Mouse (Mus musculus) ES-Bruce4 (cell line): ENCODE data around the gene Adora2a. TPM values are rescaled to one million over a fixed set of nuclear protein-coding genes. Genes with fewer than 3 reads are reported as not detected.
"Not testable (repeated sequence)": the region's sequence is repeated elsewhere in the genome, so short reads cannot be mapped to it uniquely, and the experiment has no call there.

Experiments
- H3K27ac ChIP-seq: 2 replicates; pipeline ENCODE4 v1.5.1; 2012; ENCODE audit warnings: low read length, inconsistent platforms; ENCODE audit not compliant: insufficient read depth
- H3K27me3 ChIP-seq: 2 replicates; pipeline ENCODE4 v1.6.1; 2012; ENCODE audit warnings: mild to moderate bottlenecking, low read length, inconsistent platforms; ENCODE audit not compliant: control insufficient read depth, poor library complexity, insufficient read depth, severe bottlenecking
- H3K36me3 ChIP-seq: 2 replicates; pipeline ENCODE4 v1.6.1; 2012; ENCODE audit warnings: inconsistent platforms, mild to moderate bottlenecking, low read length, moderate library complexity; ENCODE audit not compliant: control insufficient read depth, poor library complexity, insufficient read depth, severe bottlenecking
- H3K4me1 ChIP-seq: one replicate; pipeline ENCODE4 v1.8.1; 2011; ENCODE audit warnings: low read length; ENCODE audit not compliant: control insufficient read depth, insufficient read depth
- H3K4me3 ChIP-seq: 2 replicates; pipeline ENCODE4 v1.5.1; 2011; ENCODE audit warnings: low read depth, mild to moderate bottlenecking, low read length
- H3K9ac ChIP-seq: 2 replicates; pipeline ENCODE4 v1.6.1; 2012; ENCODE audit warnings: low read depth, mild to moderate bottlenecking, inconsistent platforms; ENCODE audit not compliant: poor library complexity, severe bottlenecking
- H3K9me3 ChIP-seq: replicated peaks from 2 replicates; pipeline ENCODE4 v1.6.1; 2012; ENCODE audit warnings: mild to moderate bottlenecking, low read length, inconsistent platforms; ENCODE audit not compliant: control insufficient read depth, poor library complexity, insufficient read depth, severe bottlenecking
- CTCF ChIP-seq: IDR thresholded peaks from one replicate; pipeline ENCODE4 v1.8.1; 2011; ENCODE audit warnings: low read depth, low read length
- EP300 ChIP-seq: IDR thresholded peaks from 2 replicates; pipeline ENCODE4 v1.6.1; 2011; ENCODE audit warnings: low read depth, low read length; ENCODE audit not compliant: insufficient read depth
- POLR2A ChIP-seq: IDR thresholded peaks from one replicate; pipeline ENCODE4 v1.8.1; 2011; ENCODE audit warnings: low read length; ENCODE audit not compliant: insufficient read depth
- polyA plus RNA-seq: library from polyadenylated mRNA; stranded (reverse); fragments of >200 nt; gene quantifications from 2 replicates; pipeline ENCODE4 v1.2.4, GENCODE M21; 2011; ENCODE audit warnings: low read depth; ENCODE audit not compliant: missing spikeins, insufficient read depth, insufficient read length

Gene Adora2a
- polyA plus RNA-seq, 1 experiment: 0.22 TPM

GRCm38 (mm10) chr10:75341936-75342335 is 25.3 kb downstream of the Adora2a start:
- no peaks in the 10 kb centered on the region for H3K4me1 ChIP-seq
- no peak overlapping the region for H3K4me3 ChIP-seq
- peaks cover 4% of the 10 kb centered on the region for H3K9me3 ChIP-seq
- H3K36me3 ChIP-seq: no peaks in the 10 kb centered on the region
- TF ChIP-seq CTCF: no peak
- no peak for TF ChIP-seq EP300
- TF ChIP-seq POLR2A: no peak
- H3K9ac ChIP-seq: no peak overlapping the region
- no peaks in the 10 kb centered on the region for H3K27me3 ChIP-seq
- no peak overlapping the region for H3K27ac ChIP-seq

- not testable (repeated sequence) for H3K27ac ChIP-seq, H3K9me3 ChIP-seq, H3K36me3 ChIP-seq, H3K4me3 ChIP-seq, H3K9ac ChIP-seq, H3K4me1 ChIP-seq, H3K27me3 ChIP-seq
Measured at GRCm38 (mm10) chr10:75344563-75344962, 27.9 kb downstream of the Adora2a start.

GRCm38 (mm10) chr10:75345265-75345664 is 28.6 kb downstream of the Adora2a start:
- Histone ChIP-seq H3K9me3 (peaks cover 4% of the 10 kb centered on the region), H3K9ac (no peak overlapping the region), H3K4me1 (no peaks in the 10 kb centered on the region), H3K27ac (no peak overlapping the region), H3K27me3 (no peaks in the 10 kb centered on the region), H3K36me3 (no peaks in the 10 kb centered on the region), H3K4me3 (no peak overlapping the region)
- TF ChIP-seq EP300 (no peak), POLR2A (no peak), CTCF (no peak)

GRCm38 (mm10) chr10:75350564-75350963 is 33.9 kb downstream of the Adora2a start:
- Histone ChIP-seq H3K27me3 (no peaks in the 10 kb centered on the region), H3K36me3 (no peaks in the 10 kb centered on the region), H3K4me1 (no peaks in the 10 kb centered on the region), H3K9me3 (peaks cover 4% of the 10 kb centered on the region), H3K27ac (no peak overlapping the region), H3K9ac (no peak overlapping the region), H3K4me3 (no peak overlapping the region)
- no peak for TF ChIP-seq POLR2A

- Histone ChIP-seq H3K27me3 (no peaks in the 10 kb centered on the region), H3K27ac (no peak overlapping the region), H3K4me1 (no peaks in the 10 kb centered on the region), H3K36me3 (no peaks in the 10 kb centered on the region), H3K9ac (no peak overlapping the region), H3K9me3 (no peaks in the 10 kb centered on the region), H3K4me3 (no peak overlapping the region)
- no peak for TF ChIP-seq EP300
Measured at GRCm38 (mm10) chr10:75352541-75352940, 35.9 kb downstream of the Adora2a start.

- H3K27me3 ChIP-seq, H3K36me3 ChIP-seq, H3K4me3 ChIP-seq, H3K4me1 ChIP-seq, H3K27ac ChIP-seq, H3K9me3 ChIP-seq, H3K9ac ChIP-seq: not testable (repeated sequence)
Measured at GRCm38 (mm10) chr10:75353838-75354241, 37.2 kb downstream of the Adora2a start.

GRCm38 (mm10) chr10:75355341-75355740 is 38.7 kb downstream of the Adora2a start:
- H3K27ac ChIP-seq: no peak overlapping the region
- no peaks in the 10 kb centered on the region for H3K36me3 ChIP-seq
- no peak overlapping the region for H3K4me3 ChIP-seq
- TF ChIP-seq POLR2A: no peak
- TF ChIP-seq CTCF: no peak
- no peak for TF ChIP-seq EP300
- no peaks in the 10 kb centered on the region for H3K4me1 ChIP-seq
- no peaks in the 10 kb centered on the region for H3K27me3 ChIP-seq
- H3K9me3 ChIP-seq: no peaks in the 10 kb centered on the region
- no peak overlapping the region for H3K9ac ChIP-seq

GRCm38 (mm10) chr10:75364214-75364690 is 47.6 kb downstream of the Adora2a start:
- not testable (repeated sequence) for H3K9ac ChIP-seq, H3K9me3 ChIP-seq, H3K27ac ChIP-seq, H3K36me3 ChIP-seq, H3K4me1 ChIP-seq, H3K4me3 ChIP-seq, H3K27me3 ChIP-seq
